Mouse (Mus musculus): ENCODE results near the gene Hrasls5.

DNA sequence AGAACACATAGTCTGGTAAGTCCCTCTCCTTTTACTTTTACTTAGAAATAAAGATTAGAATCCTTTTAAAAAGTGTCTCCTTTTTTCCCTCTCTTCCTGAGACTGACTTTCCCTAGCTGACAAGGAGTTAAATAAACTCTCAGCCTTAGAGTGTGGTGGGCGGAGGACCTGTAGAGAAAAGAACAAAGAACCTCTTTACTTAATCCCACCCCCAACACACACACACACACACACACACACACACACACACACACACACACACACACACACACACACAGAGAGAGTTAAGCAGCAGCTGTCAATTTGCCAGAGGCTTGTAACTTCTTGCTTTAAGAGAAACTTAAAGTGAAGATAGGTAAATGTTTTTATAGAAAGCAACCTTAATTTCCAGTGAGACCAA, 59.7 kb downstream of the Hrasls5 start:
- TF ChIP-seq POLR2A (IDR thresholded peaks at IDR 0.05; ENCODE audit: insufficient read depth, low read length) (no peak), CTCF (IDR thresholded peaks at IDR 0.05; ENCODE audit: low read depth, low read length) (no peak)
